Mouse (Mus musculus): ENCODE measurements around the gene Aldob. TPM values are rescaled to one million over a fixed set of nuclear protein-coding genes. Genes with fewer than 3 reads are reported as not detected.
"Not testable (repeated sequence)": the region's sequence is repeated elsewhere in the genome, so short reads cannot be mapped to it uniquely, and the experiment has no call there.

The Aldob gene
- total and polyA plus RNA-seq, 3 experiments, result 0.72 to 3.9 (median 2.0) TPM

GRCm38 (mm10) chr4:49512636-49513035, 36.7 kb downstream of the Aldob start:
- Histone ChIP-seq H3K9ac (ENCODE audit: low read depth, low read length) (no peak overlapping the region), H3K4me1 (ENCODE audit: control insufficient read depth, insufficient read depth, low read length) (no peaks in the 10 kb centered on the region), H3K36me3 (ENCODE audit: control insufficient read depth, insufficient read depth, low read length) (no peaks in the 10 kb centered on the region; the same call in 1 of the 2 replicates), H3K27ac (no peak overlapping the region), H3K4me3 (no peak overlapping the region), H3K79me2 (replicated peaks; ENCODE audit: control insufficient read depth, insufficient read depth, low read length) (no peaks in the 10 kb centered on the region), H3K27me3 (ENCODE audit: control insufficient read depth, insufficient read depth, low read length) (no peaks in the 10 kb centered on the region)
- no peak for TF ChIP-seq POLR2A (IDR thresholded peaks at IDR 0.05; ENCODE audit: insufficient read depth, low read depth, low read length)
- TF ChIP-seq EP300 (IDR thresholded peaks at IDR 0.05; ENCODE audit: insufficient read depth, low read depth, low read length), result no peak
- TF ChIP-seq CTCF (IDR thresholded peaks at IDR 0.05), result no peak
- 94% methylated on average over 4 of the region's 4 CpGs for WGBS
- DNase-seq, result no peak
- intact Hi-C loops (cut with DNase I), result no loop called here

- H3K36me3 ChIP-seq (ENCODE audit: control insufficient read depth, insufficient read depth, low read length); H3K4me3 ChIP-seq; H3K4me1 ChIP-seq (ENCODE audit: control insufficient read depth, insufficient read depth, low read length); intact Hi-C loops (cut with DNase I); H3K27me3 ChIP-seq (ENCODE audit: control insufficient read depth, insufficient read depth, low read length); H3K9ac ChIP-seq (ENCODE audit: low read depth, low read length); DNase-seq; H3K27ac ChIP-seq; H3K79me2 ChIP-seq (replicated peaks; ENCODE audit: control insufficient read depth, insufficient read depth, low read length): not testable (repeated sequence)
- 97% methylated on average over 1 of the region's 1 CpGs for WGBS
These were observed 39.0 kb downstream of the Aldob start for GRCm38 (mm10) chr4:49510236-49510835.

- TF ChIP-seq EP300 (IDR thresholded peaks at IDR 0.05; ENCODE audit: insufficient read depth, low read depth, low read length) (no peak), POLR2A (IDR thresholded peaks at IDR 0.05; ENCODE audit: insufficient read depth, low read depth, low read length) (no peak), CTCF (IDR thresholded peaks at IDR 0.05) (no peak)
- WGBS, result 93% methylated on average over 2 of the region's 2 CpGs
These were observed 40.2 kb downstream of the Aldob start for GRCm38 (mm10) chr4:49509183-49509582.

GRCm38 (mm10) chr4:49506386-49506785, 43.0 kb downstream of the Aldob start, which contains the start of gene Baat:
Baat (minus strand) TSS chr4:49506557.
- TF ChIP-seq EP300 (IDR thresholded peaks at IDR 0.05; ENCODE audit: insufficient read depth, low read depth, low read length), result no peak
- TF ChIP-seq CTCF (IDR thresholded peaks at IDR 0.05), result no peak
- no peak for TF ChIP-seq POLR2A (IDR thresholded peaks at IDR 0.05; ENCODE audit: insufficient read depth, low read depth, low read length)
- DNase-seq, result no peak
- Histone ChIP-seq H3K36me3 (ENCODE audit: control insufficient read depth, insufficient read depth, low read length) (no peaks in the 10 kb centered on the region), H3K27me3 (ENCODE audit: control insufficient read depth, insufficient read depth, low read length) (no peaks in the 10 kb centered on the region), H3K27ac (no peak within 1 kb of the TSS), H3K4me1 (ENCODE audit: control insufficient read depth, insufficient read depth, low read length) (no peaks in the 10 kb centered on the region), H3K79me2 (replicated peaks; ENCODE audit: control insufficient read depth, insufficient read depth, low read length) (no peaks in the 10 kb centered on the region), H3K9ac (ENCODE audit: low read depth, low read length) (no peak within 1 kb of the TSS), H3K4me3 (no peak within 1 kb of the TSS)
- intact Hi-C loops (cut with DNase I), result no loop called here
- WGBS, result 51% methylated on average over 3 of the region's 3 CpGs

More at GRCm38 (mm10) chr4:49509183-49509582, 40.2 kb downstream of the Aldob start:
- H3K4me3 ChIP-seq, result no peak overlapping the region
- H3K36me3 ChIP-seq (ENCODE audit: control insufficient read depth, insufficient read depth, low read length), result no peaks in the 10 kb centered on the region
- H3K9ac ChIP-seq (ENCODE audit: low read depth, low read length), result no peak overlapping the region
- H3K27me3 ChIP-seq (ENCODE audit: control insufficient read depth, insufficient read depth, low read length), result no peaks in the 10 kb centered on the region
- no peak overlapping the region for H3K27ac ChIP-seq
- no peaks in the 10 kb centered on the region for H3K4me1 ChIP-seq (ENCODE audit: control insufficient read depth, insufficient read depth, low read length)
- DNase-seq, result no peak
- no peaks in the 10 kb centered on the region for H3K79me2 ChIP-seq (replicated peaks; ENCODE audit: control insufficient read depth, insufficient read depth, low read length)
- intact Hi-C loops (cut with DNase I), result no loop called here

- TF ChIP-seq POLR2A (IDR thresholded peaks at IDR 0.05; ENCODE audit: insufficient read depth, low read depth, low read length) (no peak), EP300 (IDR thresholded peaks at IDR 0.05; ENCODE audit: insufficient read depth, low read depth, low read length) (no peak), CTCF (IDR thresholded peaks at IDR 0.05) (no peak)
- no peak overlapping the region for H3K9ac ChIP-seq (ENCODE audit: low read depth, low read length)
- H3K36me3 ChIP-seq (ENCODE audit: control insufficient read depth, insufficient read depth, low read length), result no peaks in the 10 kb centered on the region
- no peaks in the 10 kb centered on the region for H3K27me3 ChIP-seq (ENCODE audit: control insufficient read depth, insufficient read depth, low read length)
- DNase-seq, result no peak
- 79% methylated on average over 1 of the region's 1 CpGs for whole genome bisulfite sequencing
- no peaks in the 10 kb centered on the region for H3K4me1 ChIP-seq (ENCODE audit: control insufficient read depth, insufficient read depth, low read length)
- H3K27ac ChIP-seq, result no peak overlapping the region
- no peak overlapping the region for H3K4me3 ChIP-seq
- intact Hi-C loops (cut with DNase I), result no loop called here
- H3K79me2 ChIP-seq (replicated peaks; ENCODE audit: control insufficient read depth, insufficient read depth, low read length), result no peaks in the 10 kb centered on the region
These were observed 45.8 kb downstream of the Aldob start for GRCm38 (mm10) chr4:49503563-49503962.

Other genes with a start within 250 kb of the Aldob start
- not detected for gene Acnat2, start 141.4 kb downstream of the Aldob start, total RNA-seq (2021)
- not detected in 2 replicates for gene Acnat2, start 141.4 kb downstream of the Aldob start, polyA plus RNA-seq (2012; rRNA removed)
- gene Acnat1, start 75.6 kb downstream of the Aldob start, total RNA-seq (2021), result not detected
- gene Acnat1, start 75.6 kb downstream of the Aldob start, polyA plus RNA-seq (2012; rRNA removed), result not detected in 2 replicates
- under 1 TPM in 1 of 2 experiments, not detected in 1; 0.29 TPM for gene Baat, start 43.0 kb downstream of the Aldob start, total RNA-seq (2021)
- not detected in 2 replicates for gene Baat, start 43.0 kb downstream of the Aldob start, polyA plus RNA-seq (2012; rRNA removed)
- 10 to 100 TPM; 46.1 to 51.1 TPM for gene Mrpl50, start 28.5 kb downstream of the Aldob start, total RNA-seq (2021)
- 11.5 and 22.1 TPM in 2 replicates for gene Mrpl50, start 28.5 kb downstream of the Aldob start, polyA plus RNA-seq (2012; rRNA removed)
- 1 to 10 TPM; 6.2 to 6.5 TPM for gene Zfp189, start 28.4 kb downstream of the Aldob start, total RNA-seq (2021)
- 1.3 and 2.1 TPM in 2 replicates for gene Zfp189, start 28.4 kb downstream of the Aldob start, polyA plus RNA-seq (2012; rRNA removed)
- gene Tmem246, start 48.3 kb upstream of the Aldob start, total RNA-seq (2021), result 10 to 100 TPM; 53.5 to 61.8 TPM
- 77.3 and 106 TPM in 2 replicates for gene Tmem246, start 48.3 kb upstream of the Aldob start, polyA plus RNA-seq (2012; rRNA removed)
- gene Rnf20, start 82.5 kb upstream of the Aldob start, total RNA-seq (2021), result 10 to 100 TPM; 34.9 to 36.1 TPM
- 11.8 and 19.8 TPM in 2 replicates for gene Rnf20, start 82.5 kb upstream of the Aldob start, polyA plus RNA-seq (2012; rRNA removed)
- gene Ppp3r2, start 132.5 kb upstream of the Aldob start, total RNA-seq (2021), result not detected
- gene Ppp3r2, start 132.5 kb upstream of the Aldob start, polyA plus RNA-seq (2012; rRNA removed), result not detected in 2 replicates

Measured in heart, adult 2 months (tissue).